Mouse (Mus musculus): Measurements from ENCODE around the gene Med12l.

Med12l gene

DNA sequence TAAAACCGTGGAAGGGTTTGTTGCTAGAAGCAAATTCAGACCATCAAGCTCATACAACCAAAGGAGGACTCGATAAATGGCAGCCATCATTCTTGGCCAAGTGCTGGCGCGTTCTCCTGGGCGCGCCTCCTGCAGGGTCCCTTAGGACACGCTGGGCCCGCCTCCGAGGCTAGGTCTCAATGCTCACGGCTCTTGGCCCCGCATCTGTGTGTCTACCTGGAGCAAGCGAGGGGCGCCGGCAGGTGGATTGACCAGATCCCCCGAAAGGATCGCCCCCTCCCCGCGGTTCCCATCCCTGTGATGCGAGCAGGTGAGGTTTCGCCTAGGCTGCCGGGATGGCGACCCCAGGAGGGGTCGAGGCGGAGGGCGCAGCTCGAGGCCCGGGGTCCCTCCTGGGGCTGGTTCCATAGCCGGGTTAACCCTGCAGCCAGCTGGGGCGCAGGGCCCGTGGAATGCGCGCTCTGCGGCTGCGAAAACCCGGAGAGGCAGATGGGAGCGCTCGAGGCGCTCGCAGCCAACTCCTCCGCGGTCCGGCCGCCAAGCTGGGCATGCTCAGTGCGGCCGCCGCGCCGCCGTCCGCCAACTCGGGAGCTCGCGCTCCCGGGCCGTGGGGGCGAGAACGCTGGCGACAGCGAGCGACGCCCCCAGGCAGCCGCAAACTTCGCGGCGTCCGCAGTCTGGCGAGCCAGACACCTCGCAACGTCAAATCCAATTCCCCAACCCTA is at the start of gene Med12l:
TSS of gene Med12l (plus strand) at position 555 of the 725 bp plus-strand sequence.
- DNase-seq, result peak; percentile 85

DNA sequence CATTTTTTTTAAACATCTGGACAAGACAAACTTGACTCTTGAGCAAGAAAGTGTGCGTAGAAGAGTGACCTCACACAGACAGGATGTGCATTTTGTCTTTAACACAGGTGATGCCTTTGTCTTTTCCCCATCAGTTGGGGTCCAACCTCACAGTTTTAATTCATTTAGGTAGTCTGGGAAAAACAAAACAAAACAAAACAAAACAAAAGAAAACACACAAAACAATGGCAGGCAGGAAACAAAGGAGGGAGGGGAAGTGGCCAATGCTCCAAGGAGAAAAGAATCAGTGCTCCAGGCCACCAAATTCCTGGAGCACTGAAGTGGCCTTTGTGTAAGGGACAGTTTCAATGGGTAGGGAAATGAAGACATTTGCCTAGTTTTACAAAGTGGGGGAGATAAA is 44.5 kb upstream of the Med12l start:
- no peak for DNase-seq

DNA sequence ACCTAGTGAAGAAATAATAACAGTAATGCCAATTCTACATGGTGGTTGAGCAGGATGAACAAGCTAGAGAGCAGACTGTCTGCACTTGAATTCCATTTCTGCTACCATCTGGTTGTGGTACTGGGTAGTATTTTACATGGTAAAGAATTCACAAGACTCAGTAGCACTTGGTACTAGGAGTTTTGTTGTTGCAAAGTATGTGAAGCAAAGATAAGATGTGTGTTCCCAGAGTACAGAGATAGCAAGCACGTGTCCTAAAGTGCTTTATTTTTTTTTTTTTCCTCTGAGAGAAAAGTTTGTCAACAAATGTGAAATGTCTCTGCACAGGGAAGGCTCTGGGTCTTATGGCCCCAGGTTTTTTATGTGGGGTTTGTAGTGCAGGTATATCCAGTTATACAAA is 28.2 kb upstream of the Med12l start:
- DNase-seq, result no peak

DNA sequence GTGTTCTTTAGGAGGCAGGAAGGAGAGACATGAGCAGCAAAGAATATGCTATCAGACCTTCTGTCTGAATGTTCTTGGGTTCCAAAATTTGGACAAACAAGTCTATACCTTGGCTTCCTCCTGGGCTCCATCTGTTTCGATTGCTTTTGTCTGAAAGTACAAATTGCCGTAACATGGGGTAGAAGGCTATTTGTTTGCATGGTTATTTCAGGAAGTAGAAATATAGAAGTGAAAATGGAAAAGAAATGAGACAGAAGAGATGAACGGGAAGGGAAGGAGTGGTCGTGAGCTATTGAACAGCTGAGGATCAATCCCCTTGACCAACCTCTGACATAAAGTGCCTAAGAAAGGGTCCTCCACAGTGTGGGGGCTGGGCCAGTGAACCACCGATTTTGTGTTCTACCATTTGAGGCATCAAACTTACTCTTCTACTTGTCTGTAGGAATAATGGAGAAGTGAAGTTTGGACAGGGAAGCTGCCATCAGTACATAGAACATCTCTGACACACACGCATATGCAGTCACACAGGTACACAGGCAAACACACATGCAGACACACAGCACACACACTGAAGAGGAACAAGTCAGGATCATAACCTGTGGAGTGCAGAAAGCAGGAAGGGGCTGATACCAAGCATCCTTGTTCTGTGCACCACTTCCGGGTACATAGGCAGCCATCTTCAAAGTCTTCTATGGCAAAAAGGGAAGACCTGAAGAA is 27.6 kb upstream of the Med12l start:
- DNase-seq, result no peak

DNA sequence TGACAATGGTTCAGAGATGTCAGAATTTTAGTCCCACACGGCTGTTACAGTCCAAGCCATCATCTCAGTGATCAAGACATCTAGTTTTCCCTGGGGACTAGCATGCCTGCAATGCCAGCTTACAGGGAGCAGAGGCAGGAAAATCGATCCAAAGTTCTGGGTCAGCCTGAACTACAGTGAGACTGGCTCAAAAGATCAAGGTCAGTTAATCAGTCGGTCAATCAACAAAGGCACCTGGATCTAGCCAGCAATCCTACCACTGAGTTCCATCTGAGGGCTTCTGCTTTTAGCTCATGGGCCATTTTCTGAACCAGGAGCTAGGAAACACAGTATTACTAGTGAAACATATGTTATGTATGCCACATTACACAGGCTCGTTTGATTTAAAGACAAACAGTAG is 25.0 kb upstream of the Med12l start:
- no peak for DNase-seq

DNA sequence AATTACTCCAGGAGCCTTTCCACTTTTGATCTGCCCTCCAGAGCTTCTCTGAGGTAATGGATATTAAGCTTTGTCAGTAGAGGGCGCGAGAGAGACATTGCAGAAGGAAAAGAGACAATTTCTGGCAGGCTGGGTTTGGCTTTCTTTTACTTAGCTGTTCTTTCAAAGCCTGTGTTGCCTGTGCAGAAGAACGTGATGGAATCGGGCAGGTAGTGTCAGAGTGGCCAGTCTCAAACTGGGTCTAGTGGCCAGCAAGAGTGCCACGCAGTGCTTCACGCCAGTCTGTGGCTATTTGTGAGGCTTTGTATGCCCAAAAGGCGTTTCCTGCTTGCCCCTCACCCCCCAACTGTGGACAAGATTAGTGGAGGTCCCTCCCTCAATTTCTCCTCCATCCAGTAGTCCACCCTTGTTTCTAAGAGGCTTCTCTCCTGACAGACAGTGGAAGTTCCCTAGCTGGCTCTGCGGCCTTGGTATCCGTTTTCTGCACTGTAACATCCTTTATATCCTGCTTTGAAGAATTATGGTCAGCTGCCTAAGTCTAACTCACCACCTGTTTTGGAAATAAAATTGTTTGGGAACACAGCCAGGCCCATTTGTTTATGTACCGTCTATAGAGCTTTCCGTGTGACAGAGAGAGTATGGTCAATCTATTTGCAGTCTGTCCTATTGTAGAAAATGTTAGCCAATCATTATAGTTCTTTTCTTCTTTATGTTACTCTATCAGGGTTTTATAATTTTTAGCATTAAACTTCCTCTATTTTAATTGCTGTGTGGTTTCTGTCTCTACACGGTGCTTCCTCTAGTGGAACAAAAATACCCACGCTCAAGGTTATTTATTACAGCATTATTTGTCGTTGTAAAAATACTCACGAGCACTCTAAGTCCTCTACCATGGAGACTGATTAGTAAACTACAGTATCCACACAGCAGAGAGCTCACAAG is 22.5 kb upstream of the Med12l start:
- peak; percentile 66 for DNase-seq

DNA sequence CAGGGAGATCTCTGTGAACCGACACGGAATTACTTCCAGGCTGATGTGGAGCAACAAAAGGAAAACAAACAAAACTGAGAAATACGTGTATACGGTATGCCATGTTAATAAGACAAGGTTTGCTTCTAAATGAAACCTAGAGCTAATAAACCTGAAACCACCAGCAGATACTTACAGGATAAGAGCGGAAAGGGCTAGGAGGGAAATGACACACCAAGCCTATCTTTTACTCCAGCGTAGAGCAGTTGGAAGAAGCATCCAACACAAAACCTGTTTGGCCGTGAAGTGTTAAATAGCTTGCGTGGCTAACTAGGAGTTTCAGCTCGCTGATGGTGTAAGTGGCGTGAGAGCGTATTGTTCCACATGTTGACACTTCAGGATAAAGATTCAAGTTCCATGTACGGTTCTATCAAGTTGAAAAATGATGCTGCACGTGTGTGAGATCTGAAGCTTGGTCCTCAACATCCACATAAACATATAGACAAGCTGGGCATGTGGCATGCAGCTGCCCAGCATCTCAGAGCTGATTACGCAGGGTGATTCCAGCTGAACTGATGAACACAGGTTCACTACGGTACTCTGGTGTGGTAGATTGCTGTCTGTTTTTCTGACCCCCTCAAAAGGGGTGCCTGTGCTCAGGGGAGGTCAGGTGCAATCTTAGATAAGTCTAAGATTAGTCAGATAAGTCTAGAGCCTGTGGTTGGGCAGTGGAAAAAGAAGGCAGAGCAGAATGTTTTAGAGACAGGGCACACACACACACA is 21.6 kb upstream of the Med12l start:
- no peak for DNase-seq

DNA sequence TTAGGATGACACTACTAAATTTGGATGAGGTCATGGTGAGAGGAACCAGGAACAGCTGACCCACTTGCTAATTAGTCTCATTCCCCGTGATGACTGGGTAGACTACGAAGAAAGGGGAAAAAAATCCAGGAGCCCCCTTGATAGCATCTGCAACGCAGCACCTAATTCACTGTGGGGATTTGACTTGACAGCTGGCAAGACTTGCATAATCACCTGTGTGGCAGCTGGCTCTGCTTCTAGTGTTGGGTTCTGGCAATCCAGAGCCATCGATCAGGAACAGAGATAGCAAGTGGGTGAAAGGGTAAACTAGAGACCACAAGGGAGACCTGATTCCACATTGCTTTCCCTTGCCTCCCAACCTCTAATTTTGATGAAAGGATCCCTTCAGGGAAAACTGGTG is 19.8 kb upstream of the Med12l start:
- DNase-seq, result no peak

DNA sequence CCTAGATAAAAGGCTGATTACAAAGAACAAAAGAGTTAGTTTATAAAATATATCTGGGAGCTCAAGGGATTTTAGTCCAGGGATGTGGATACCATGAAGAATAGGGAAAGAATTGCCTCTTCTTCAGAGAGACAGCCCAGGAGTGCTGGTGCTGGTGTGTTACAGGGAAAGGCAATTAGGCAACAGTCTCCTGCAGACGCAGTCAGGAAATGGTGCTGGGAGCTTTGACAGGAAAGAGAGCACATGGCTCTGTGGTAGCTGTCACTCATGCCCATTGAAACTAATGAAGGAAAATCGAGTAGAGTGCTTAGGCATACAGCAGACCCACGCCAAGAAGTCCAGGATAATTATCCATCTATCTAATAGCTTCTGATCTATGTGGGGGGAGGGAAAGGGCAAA is 16.3 kb upstream of the Med12l start:
- no peak for DNase-seq

DNA sequence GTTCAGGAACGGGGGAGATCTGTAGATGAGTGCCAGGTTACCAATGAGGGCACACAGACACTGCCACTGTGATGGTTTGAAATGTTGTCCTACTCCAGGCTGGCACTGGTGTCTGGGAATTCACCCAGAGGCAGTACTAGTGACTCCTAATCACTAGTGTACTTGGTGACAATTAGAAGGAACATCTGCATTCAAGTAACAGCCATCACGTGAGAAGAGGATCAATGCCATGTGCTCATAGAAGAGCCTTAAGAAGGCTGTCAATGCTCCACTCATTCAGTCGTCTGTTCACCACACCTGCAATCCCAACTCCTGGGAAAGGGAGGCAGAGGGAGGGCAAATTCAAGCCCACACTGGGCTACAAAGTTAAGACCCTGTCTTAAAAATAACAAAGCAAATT is 15.1 kb upstream of the Med12l start:
- DNase-seq, result no peak

DNA sequence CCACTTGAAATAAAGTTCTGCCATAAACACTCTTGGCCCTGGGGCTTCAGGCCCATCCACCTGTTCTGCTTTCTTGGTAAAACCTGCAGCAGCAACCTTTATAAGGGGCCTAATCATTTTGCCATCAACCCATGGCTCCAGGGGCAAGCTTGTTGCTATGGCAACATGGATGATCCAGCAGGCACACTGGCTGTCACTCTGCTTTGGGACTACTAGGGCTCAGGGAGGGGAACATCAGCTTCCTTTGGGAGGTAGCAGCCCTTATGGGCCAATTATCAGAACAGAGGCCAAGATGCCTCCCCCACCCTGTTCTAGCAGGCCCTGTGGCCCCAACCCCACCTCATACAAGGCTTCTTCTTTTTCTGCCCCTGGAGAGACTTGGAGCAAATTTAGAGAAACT is 13.5 kb upstream of the Med12l start:
- DNase-seq, result no peak

DNA sequence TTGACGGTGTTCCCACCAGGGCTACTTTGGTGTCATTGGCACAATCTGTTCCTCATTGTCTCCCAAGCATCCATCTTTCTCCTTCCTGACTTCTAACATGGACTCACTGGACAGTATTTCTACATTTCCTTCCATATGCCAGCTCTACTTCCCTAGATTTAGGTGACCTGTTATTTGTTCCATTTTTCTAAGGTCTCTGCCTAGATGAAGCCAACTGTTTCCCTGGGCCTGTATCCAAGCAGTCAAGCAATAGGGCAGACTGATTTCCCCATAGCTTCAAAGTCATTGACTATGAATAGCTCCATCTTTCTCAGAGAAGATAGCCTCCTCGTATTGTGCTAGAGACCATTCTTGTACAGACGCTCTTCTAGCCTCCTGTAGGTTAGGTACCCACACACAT is 12.0 kb upstream of the Med12l start:
- DNase-seq, result no peak

DNA sequence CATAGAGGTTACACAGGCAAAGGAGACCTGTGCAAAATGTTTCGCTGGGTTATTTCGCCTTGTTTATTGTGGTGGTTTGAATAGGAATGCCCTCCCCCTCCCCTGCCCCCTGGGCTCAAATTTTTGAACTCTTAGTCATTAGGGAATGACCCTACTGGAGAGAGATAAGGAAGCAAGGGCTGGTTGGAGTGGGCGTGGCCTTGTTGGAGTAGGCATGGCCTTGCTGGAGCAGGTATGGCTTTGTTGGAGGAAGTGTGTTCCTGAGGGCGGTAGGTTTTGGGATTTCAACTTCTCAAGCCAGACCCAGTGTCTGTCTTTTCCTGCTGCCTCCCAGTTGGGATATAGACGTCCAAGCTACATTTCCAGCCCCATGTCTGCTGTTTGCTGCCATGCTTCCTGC is 1.9 kb upstream of the Med12l start:
- DNase-seq, result no peak

DNA sequence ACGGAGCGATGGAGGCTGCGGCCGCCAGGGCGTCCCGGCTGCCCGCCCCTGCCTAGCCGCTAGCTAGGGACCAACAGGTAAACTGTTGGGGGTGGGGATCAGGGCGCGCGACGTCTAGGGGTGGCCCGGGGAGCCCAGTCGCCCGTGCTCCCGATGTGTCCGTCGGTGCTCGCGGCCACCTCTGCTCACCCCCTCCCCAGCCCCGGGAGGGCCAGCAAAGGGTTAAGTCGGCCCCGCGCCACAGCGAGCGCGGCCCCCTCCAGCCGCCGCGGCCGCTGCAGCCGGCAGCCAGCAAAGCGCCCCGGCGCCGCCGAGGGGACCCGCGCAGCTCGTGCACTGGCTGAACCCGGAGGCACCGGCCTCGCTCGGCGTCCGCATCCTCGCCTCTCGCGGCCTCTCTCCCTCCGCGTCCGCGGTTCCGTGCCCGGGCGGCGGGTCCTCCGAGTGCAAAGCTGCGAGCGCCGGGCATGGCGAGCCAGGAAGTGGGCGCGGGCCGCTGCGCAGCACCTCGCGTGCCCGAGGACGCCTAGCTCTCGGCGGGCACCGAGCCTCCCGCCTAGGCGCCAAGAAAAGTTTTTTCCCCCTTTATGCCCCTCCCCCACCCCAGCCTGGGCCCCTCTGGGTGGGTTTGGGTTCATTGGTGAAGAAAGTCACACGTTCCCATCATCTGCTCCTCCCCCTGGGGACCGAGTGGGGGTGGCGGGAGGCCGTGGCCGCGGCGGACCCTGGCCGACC is 538 bp downstream of the Med12l start:
- peak; percentile 66 for DNase-seq

DNA sequence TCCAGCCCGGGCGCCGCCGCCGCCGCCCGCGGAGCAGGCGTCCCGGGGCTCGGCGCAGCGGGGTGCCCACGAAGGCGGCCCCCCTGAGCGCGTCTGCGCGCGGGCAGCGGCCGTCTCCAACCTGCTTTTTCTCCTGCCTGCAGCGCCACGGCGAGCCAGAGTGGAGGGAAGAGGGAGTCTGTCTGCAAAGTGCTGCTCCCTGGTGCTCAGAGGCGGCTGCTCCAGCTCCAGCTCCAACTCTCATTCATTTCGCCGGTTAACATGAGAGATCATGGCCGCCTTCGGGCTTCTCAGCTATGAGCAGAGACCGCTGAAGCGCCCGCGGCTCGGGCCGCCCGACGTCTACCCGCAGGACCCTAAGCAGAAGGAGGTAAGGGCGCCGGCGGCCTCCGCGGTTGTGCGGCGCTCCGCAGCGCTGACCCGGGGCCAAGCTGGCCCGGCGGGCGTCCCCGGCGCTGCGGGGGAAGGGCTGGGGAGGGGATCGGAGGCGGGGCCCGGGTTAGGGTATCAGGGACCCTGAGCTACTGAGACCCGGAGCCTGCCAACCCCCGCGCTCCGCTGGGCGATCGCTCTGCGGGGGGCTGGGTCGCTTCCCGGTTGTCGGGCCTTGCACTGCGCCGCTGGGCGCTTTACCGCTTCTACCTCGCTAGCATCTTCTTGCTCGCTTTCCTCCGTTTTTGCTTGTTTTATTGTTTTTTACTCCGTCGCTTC is 1.3 kb downstream of the Med12l start:
- DNase-seq, result peak; percentile 67

DNA sequence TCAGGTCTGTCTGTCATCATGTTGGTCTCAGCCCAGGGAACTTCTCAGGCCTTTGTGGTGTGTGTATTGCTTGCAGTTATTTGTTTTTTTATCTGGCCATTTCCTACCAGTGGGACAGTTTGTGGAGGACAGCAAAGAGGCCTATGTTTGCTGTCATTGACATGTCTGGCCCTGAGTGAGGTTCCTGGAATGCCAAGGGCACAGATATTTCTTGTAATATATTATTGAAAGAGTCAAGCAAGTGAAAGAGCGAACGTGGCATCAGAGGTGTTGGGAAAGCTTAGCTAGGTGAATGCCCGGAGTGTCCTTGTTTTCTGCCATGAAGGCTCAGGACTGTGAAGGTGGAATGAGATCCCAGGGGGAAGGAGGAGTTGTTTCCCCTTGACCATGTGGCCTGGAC is 4.7 kb downstream of the Med12l start:
- DNase-seq, result no peak

DNA sequence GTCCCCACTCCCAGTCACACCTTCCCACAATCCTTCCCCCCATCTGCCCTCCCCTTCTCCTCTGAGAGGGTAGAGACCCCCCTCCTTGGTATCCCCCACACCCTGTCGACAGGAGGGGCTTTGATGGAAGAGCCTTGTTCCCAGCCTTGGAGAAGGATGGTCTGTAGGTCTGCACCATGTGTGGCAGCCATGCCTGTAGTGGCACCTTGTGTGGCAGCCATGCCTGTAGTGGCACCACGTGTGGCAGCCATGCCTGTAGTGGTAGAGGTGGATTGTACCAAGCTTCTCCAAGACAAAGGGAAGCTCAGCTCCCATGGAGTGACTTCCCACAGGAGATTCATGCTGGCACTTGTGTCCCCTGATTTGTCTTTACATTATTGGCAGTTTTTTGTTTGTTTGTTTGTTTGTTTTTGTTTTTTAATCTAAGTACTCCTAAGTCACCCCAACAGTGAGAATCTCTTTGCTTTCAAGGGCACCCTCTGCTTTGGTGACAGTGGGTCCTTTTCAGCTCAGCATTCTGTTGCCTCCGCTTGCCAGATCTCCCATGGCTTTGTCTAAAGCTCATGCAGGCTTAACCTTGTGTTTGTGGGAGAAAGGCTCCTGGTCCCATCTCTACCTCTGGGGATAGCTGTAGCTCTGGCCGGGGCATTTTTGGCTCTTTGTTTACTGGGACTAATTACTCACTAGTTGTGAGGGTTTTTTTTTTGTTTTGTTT is 10.2 kb downstream of the Med12l start:
- DNase-seq, result no peak

DNA sequence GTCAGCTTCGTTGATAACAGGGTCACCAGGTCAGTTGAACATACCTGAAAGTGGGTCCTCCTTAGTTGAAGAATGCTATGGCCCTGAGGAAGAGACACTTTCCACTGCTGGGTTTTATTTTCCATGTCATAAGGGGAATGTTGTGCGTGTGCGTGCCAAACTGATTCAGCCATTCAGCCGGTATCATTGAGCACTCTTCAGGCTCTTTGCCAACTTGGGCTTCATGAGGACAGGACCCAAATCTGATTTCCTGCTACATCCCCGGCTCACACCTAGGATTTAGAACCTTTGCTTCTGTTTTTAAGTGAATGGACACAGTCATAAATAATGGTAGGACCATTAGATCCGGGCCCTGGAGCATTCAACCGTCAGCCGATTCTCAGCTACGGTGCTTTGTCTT is 10.9 kb downstream of the Med12l start:
- DNase-seq, result no peak

DNA sequence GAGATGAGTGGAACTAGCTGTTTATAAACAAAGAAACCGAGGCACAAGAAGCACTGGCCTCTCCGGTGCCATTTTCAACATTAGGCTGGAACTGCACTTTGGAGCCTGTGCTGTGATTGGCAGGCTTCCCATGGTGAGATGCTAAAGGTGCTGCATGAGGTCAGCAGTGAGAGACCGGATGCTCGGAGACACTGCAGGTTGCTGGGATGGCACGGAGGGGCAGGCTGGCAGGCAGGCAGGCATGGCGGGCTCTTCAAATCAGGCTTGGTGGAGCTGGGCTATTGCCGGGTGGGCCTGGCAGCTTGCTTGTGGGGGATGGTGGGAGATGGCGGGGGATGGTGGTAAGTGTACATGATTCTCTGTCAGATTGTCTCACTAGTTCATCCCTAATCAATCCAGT is 15.6 kb downstream of the Med12l start:
- DNase-seq, result peak; percentile 55

DNA sequence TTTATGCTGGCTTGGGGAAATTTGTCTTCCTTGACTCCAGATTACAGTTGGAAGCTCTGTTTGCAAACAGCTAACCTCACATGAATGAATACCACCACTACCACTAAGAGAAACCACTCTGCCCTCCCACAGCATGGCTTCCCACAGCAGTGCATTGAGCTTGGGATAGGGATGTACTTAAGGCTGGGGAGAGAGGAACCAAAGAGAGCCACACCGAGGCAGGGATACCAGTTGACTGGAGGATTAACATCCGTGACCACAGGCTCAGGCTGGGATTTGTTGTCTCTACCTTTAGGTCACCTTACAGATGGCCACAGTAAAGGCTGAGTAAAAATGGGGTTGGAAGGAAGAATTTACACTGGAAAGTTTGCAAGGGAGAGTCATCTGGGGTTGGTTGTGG is 16.6 kb downstream of the Med12l start:
- DNase-seq, result no peak

DNA sequence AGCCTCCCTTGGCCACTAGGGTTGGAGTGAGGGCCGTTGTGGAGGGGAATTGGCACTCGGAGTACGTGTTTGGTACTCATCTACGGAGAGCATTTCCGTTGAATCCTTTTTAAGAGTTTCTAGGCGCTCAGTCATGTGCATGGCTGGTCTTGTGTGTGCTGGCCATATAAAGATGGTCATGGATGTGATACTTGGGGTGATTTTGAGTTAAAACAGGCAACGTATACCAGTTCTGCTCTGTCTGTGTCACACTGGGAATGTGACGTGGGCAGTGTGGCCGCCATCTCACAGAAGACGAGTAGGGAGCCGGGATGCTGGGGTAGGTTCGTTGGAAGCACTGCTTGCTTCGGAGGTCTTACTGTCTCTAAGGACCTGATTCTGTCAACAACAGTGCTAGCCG is 17.3 kb downstream of the Med12l start:
- no peak for DNase-seq
